Mouse (Mus musculus) spleen, postnatal 36 days (tissue): ENCODE measurements around the gene Ncapd2.
A peak's percentile ranks its signal among the peaks of the same experiment; 100 is the strongest.
"Not testable (repeated sequence)": the region's sequence is repeated elsewhere in the genome, so short reads cannot be mapped to it uniquely, and the experiment has no call there.

Experiments used
- DNase-seq, 2 experiments: peaks; one replicate each; pipeline ENCODE4 v3.0.0; 2022; ENCODE audit warnings: low spot score in 2 of 2, mixed read lengths in 1 of 2

Gene Ncapd2

DNA sequence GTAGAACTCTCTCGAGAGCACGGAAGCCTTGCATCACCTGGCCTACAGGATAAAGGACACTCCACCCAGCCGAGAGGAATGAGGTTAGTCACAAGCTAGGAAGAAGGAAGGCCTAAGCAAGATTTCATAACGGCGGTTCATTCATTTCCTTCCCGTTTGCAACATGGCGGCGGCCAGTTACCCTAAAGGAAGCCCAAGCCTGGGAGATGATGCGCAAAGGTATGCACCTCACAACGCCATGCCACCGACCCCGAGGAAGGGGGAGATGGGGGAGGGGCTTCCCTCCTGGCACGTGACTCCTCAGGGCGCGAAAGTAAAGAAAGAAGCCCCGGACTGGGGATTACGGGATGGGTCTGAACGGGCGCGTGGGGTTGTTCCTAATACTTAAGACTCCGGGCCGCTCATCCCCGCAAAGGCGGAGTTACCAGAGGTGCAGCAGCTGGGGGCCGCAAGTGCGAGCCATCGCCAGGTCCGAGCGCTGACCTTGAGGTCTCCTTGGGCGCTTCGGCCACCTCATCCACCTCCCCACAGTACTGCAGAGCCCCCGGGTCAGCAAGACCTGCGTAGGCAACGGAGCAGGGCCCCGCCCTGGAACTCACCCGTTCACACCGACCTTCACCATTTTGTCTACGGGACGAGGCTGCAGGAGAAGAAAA, 26.7 kb downstream of the Ncapd2 start:
- DNase-seq = peak; percentile 47 to 63

DNA sequence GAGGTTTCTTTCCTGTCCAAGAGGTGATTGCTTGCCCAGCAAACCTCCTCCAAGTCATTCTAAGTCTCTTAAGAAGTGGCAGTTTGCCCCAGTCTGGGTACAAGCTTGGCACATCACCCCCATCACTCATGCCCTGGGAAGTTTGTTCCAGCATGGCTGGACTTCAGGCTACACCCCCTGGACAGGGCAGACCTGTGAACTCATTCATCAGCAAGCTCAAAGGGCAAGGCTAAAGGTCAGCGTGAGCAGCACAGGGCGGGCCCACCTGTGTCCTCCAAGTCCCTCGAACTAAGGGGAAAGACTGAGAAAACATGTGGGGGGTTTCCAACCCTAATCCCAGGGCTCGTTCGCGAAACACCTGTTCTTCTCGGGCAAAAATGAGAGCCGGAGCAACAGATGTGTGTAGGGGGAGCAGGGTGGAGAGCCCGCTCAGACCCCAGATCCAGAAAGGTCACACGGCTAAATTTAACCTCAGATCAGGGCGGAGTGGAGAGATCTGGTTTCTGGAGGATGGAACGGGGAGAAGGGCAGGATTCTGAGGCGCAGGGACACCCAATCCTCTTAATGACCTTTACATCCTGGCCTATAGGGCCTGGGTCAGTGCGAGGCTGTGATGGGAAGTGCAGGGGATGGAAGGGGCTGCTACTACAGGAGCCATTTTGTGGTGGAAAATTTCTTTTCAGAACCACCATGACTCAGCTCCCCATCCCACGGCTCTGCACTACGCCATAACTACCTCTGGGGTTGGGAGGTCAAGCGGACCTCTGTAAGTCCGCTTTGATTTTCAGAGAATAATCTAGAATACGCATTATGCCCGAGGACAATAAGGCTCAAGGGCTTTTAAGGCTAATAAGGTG, 27.5 kb downstream of the Ncapd2 start:
- DNase-seq = no peak

DNA sequence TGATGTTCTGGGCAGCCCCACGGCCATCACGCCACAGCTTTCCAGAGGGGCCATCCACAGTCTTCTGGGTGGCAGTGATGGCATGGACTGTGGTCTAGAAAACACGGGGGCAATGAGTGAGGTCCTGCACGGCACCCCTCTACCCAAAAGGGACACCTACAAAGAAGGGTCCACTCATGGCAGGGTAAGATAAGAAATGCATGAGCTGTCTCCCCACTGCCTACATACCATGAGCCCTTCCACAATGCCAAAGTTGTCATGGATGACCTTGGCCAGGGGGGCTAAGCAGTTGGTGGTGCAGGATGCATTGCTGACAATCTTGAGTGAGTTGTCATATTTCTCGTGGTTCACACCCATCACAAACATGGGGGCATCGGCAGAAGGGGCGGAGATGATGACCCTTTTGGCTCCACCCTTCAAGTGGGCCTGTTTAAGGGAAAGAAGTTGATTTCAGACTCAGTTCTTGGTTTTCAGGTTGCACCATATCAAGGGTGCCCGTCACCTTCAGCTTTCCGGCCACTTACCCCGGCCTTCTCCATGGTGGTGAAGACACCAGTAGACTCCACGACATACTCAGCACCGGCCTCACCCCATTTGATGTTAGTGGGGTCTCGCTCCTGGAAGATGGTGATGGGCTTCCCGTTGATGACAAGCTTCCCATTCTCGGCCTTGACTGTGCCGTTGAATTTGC, 28.7 kb downstream of the Ncapd2 start:
- not testable (repeated sequence) for DNase-seq

DNA sequence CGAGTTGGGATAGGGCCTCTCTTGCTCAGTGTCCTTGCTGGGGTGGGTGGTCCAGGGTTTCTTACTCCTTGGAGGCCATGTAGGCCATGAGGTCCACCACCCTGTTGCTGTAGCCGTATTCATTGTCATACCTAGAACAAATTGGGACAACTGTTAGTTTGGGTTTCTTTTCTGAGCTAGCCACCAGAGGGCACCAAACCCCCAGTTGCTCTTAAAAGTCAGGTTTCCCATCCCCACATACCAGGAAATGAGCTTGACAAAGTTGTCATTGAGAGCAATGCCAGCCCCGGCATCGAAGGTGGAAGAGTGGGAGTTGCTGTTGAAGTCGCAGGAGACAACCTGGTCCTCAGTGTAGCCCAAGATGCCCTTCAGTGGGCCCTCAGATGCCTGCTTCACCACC, 29.5 kb downstream of the Ncapd2 start:
- DNase-seq = peak; percentile 67 to 73

DNA sequence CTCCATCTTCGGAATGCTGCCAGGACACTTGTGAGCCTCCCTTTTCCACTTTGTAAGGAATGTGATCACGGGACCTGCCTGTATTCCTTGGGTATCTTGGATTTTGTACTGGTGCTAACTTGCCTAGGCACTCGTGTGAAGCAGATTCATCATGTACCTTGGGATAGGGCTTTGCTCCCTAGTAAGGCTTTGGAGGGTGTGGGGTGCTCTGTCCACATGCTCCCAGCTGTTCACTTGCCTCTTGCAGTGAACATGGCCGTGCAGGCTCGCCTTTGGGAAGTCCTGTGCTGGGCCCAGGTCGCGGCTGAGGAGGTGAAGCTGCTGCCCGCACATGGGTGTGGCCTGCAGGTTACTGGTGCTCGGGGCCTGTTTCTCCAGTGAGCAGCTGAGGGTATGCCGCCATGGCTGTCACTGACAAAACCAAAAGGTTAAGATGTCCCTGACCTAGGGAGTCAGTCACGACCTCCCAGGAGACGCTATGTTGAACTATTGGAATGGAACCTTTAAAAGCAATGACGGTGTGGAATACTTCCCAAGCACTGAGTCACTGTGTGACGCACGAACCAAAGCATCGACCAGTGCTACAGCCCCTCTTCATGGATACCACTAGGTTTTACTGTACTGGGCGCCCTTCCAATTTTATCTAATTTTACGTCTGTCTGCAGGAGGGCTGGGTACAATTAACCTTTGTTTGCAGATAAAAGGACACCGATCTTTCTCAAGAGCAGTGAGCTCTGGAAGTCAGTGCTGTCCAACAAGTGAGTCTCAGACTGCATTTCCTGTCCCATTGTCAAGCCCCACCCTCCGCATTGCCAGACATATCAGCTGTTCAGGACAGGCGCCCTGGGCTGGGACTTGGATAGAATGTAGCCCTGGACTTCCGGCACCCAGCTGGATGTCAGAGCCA, 30.4 kb downstream of the Ncapd2 start:
- DNase-seq = no peak

DNA sequence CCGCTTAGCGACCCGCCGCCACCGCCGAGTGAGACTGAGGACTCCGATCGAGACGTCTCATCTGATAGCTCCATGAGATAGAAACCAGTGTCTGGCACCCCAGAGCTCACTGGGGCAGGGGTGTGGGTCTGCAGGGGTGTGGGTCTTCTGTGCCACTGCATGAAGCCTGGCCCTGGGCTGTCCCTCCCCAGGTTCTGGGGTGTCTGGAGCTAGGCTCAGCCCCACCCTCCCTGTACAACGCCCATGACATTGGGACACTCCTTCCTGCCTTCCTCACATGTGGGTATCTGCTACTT, 31.0 kb downstream of the Ncapd2 start:
- DNase-seq = no peak

DNA sequence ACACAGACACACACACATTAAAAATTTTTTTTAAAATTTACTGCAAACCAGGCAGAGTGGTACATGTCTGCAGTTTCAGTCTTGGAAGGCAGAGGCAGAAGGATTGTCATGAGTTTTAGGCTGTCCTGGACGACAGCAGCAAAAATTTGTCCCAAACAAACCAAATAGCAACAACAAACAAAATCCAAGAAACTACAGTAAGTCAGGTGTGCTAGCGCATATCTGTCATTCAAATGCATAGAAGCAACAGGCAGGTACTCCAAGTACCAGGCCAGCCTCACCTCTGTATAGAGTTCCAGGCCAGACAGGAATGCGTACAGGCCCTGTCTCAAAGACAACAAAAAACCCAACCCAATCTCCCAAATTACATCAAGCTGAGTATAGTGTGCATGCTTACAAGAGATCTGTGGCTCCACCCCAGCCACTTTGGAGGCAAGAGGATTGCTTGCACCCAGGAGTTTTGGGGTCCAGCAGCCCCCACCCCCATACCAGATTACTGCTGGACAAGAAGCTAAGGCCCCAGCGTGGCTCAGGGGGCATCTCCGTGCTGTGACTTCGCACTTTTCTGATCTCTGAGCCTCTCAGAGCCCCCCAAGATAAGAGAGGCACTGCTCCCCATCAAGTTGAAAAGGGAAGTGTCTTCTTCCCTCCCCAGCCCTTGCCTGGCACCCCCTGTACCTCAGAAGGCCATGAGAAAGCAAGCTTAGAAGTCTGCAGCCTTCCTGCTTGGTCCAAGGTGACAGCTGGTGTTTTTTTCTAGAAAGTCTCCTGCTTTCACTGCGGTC, 31.5 kb downstream of the Ncapd2 start:
- DNase-seq = no peak

DNA sequence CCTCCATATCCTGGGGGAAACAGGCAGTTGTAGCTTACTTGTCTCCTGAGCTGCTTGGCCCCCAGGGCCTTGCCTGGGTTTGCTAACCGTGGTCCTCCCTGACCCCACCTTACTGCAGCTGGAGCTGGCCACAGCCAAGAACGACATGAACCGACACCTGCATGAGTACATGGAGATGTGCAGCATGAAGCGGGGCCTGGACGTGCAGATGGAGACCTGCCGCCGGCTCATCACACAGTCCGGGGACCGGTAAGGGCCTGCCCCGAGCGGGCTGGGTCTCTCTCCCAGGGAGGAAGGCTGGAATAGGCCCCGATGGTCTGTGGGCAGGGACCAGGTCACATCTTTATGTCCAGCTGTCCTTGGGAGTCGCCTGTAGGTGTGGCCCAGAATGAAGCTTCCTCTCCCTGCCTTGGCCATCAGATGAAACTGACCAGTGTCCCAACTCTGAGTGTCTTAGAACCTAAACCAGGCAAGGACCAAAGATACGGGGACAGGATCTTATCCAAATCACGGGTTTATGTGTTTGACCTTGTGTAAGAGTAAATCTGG, 32.5 kb downstream of the Ncapd2 start:
- no peak for DNase-seq

DNA sequence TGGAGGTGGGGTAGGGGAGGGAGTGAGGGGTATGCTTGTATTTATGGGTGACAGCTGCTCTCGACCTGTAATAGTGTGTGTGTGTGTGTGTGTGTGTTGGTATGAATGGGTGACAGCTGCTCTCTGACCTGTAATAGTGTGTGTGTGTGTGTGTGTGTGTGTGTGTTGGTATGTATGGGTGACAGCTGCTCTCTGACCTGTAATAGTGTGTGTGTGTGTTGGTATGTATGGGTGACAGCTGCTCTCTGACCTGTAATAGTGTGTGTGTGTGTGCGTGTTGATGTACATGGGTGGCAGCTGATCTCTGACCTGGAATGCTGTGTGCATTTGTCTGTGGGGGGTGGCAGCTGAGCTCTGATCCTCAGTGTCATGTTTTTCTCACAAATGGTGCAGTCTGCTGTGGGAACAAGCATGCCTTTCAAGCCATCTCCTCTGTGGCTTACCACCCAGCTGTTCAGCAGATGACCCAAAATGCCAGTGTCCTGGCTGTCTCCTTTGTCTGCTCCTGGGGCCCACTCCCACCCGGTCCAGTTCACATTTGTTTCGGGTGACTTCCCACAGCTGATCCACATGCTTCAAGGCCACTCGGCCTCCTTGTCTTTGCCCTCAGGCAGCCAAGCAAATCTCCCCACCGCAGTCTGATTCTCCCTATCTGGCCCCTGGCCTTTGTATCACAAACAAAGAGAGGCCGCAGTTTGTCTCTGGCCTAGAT, 34.4 kb downstream of the Ncapd2 start:
- DNase-seq = no peak

DNA sequence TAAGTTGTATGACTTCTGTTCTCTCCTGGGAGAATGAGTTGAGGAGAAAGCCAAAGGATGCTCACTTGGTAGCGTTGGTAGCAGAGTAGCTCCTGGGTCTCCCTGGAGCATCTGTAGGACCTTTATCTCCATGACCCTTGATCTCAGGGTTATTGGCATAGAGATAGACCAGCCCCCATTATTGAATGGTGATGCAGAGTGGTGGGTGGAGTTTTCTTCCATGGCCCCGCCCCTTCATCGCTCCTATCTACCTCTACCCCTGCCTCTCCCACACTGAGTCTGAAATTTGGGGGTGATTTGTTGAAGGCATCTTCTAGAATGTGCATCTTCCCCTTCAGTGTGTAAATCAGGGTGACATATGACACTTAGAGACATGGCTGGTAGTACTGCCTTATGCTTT, 35.0 kb downstream of the Ncapd2 start:
- no peak for DNase-seq

DNA sequence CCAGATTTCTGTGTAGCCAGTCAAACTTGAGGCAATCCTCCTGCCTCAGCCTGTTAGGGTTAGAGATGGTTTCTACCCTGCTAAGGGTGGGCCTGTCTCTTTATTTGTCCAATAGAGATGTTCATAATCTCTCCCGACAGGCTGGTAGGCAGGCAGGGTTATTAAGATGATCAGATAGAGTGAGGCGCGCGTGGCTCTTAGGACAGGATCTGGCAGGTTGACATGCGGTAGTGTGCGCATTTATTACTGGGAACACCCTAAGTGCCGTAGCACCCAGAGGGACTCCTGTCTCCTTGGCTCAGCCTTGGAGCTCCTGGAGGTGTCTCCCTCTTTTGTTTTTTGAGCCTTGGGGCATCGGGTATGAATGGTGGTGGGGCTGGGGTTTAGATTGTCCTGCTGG, 36.2 kb downstream of the Ncapd2 start:
- no peak for DNase-seq

DNA sequence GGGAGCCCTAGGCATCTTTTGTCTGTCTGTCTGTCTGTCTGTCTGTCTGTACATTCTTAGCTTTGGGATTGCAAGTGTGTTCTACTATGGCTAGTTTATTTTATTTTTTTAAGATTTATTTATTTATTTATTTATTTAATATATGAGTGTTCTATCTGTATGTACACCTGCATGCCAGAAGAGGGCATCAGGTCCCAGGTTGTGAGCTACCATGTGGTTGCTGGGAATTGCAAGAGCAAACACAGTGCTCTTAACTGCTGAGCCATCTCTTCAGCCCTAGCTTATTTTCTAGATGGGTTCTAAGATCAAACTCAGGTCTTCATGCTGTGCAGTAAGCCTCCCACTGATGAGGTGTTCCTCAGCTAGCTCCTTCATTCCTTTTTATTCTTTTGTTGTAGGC, 37.0 kb downstream of the Ncapd2 start:
- DNase-seq = no peak

DNA sequence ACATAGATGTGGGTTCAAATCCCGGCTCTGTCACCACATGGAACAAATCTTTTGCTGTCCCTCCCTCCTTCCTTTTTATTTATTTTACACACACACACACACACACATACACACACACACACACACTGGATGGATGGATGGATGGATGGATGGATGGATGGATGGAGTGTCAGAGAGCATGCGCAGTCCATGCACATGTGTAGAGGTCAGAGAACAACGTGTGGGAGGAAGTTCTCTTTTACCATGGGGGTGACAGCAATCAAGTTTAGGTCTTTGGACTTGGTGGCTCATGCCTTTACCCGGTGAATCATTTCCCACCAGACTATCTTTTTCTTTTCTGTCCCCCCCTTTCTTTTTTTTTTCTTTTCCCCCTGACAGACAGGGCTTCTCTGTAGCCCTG, 37.8 kb downstream of the Ncapd2 start:
- no peak for DNase-seq

DNA sequence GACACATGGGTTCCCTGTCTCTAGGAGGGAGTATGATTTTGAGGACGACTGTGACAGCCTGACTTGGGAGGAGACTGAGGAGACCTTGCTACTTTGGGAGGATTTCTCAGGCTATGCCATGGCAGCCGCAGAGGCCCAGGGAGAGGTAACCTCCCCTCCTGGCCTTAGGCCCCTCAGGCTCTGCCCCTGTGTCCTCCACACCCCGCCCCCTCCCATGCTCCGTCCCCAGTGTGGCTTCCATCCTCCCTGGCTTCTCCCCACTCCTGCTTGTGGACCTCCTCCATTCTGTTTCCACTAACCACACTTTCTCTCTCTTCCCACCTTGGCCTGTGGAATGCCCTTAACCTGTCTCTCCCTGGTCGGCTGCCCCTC, 38.5 kb downstream of the Ncapd2 start:
- DNase-seq = no peak

DNA sequence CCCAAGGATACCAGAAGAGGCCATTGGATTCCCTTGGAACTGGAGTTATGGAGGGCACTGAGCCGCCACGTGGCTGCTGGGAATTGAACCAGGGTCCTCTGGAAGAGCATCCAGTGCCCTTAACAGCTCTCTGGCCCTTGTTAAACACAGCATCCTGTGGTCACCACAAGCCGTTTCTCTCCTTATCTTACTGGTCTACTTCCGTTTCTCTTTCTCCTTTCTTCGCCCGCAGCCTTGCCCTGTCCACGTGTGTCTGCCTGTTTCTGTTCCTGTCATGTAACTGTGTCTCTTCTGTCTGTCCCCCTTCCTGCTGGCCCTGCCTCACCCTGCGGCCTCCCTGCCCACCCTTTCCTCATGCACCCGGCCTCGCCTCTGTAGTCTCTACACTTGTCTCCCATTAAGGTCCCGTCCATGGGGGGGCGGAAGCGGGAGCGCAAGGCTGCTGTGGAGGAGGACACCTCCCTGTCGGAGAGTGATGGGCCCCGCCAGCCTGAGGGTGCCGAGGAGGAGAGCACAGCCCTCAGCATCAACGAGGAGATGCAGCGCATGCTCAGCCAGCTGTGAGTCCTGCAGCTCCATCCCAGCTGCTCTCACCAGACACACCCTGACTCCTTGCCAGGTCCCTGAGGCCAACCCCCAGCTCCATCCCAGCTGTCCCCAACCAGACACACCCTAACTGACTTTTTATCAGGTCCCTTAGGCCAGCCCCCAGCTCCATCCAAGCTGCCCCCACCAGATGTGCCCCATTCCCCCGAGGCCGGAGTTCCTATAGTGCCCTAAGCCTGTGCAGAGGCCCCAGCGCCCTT, 39.1 kb downstream of the Ncapd2 start:
- DNase-seq = no peak

DNA sequence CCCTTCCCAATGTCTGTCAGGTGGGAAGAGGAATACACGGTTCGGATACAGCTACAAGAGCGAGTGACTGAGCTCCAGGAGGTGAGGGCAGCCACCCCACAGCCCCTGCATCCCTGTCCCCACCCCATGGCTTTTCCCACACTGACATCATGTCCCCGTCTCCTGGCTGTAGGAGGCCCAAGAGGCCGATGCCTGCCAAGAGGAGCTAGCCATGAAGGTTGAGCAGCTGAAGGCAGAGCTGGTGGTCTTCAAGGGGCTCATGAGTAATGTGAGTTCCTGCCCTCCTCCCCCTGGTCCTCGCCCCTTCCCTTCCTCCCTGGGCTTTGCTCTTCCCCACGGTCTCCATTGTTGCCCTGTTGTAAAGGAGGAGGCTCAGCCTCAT, 41.9 kb downstream of the Ncapd2 start:
- DNase-seq = no peak

DNA sequence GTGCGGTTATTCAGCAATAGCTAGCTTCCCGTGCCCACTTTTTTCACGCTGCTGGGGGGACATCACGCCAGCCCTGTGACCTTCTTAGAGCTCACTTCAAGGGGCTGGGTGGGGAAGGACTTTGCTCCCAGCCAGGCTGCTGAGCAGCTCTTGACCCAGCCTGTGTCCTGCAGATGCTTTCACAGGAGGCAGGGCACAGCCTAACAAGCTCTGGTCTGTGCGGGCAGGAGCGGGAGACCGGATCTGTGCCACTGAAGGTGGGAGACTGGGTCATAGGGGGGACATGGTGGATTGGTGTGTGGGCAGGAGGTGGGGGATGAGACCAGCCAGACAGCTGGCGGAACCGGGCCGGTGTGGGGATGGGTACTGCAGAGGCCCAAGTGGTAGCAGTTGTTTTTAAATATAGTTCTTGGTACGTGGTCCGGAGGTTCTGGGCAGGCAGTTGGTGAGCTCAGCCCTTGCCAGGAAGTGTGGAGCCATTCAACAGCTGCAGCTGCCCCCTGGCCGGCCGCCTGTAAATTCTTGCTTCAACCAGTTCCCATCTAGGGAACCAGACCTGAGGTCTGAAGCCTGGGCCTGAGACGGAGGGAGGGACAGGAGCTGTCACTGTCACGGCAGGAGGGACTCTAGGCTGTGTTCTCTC, 42.5 kb downstream of the Ncapd2 start:
- no peak for DNase-seq

DNA sequence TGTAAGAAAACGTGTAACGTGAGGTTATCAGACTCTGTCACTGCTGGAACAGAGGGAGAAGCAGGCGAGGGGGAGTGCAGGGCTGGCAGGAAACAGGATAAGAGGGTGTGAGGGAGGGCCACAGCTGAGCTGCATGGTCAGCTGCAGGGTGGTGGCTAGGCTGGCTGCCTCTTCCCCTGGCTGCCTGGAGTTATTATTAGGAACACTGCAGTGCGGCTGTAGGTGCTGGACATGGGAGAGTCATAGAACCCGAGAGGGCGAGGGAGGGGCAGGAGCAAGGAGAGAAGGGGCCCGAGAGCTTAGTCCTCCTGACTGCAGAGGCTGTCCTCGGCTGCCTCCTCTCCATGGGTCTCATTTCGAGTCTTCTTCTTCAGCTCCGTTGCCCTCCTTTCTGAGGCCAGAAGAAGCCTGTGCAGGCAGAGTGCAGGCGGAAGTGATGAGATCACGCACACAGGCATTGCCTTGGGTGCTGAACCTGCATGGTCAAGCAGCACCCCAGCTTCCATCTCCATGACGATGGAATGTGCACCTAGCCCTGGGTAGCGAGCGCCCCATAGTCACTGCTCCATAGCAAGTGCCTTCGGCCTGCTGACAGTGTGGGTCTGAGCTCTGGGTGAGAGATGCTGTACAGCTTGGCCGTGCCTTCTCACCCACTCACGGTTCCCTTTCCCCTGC, 43.1 kb downstream of the Ncapd2 start:
- no peak for DNase-seq
